Mouse (Mus musculus) retina, adult 2 months (tissue): Measurements from ENCODE around the gene Slc6a16.
A peak's percentile ranks its signal among the peaks of the same experiment; 100 is the strongest.

Source experiments
- DNase-seq: peaks from one replicate; pipeline ENCODE4 v3.0.0-alpha.2; 2012; ENCODE audit warnings: low read depth, low spot score

Gene Slc6a16

GRCm38 (mm10) chr7:45240633-45241388 lies at the start of gene Slc6a16:
Gene Slc6a16, plus strand, starts transcription at chr7:45241085.
- DNase-seq = no peak

DNA sequence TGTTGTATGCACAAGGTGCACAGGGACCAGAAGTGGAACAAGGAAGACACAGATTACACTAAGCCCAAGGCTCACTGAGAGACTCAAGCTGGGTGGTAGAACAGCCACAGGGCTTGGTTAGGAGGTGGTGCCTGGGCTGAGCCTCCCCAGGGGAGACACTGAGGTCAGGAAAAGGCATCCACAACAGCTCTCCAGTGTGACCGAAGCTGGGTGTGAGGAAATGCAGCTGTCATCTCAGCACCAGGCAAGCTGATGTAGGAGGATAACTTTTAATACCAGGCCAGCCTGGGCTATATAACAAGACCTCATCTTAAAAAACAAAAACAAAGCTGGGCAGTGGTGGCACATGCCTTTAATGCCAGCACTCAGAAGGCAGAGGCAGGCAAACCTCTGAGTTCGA lies 49.7 kb upstream of the Slc6a16 start:
- DNase-seq = no peak

- DNase-seq = no peak
Observed at GRCm38 (mm10) chr7:45191803-45192363, 49.0 kb upstream of the Slc6a16 start.

DNA sequence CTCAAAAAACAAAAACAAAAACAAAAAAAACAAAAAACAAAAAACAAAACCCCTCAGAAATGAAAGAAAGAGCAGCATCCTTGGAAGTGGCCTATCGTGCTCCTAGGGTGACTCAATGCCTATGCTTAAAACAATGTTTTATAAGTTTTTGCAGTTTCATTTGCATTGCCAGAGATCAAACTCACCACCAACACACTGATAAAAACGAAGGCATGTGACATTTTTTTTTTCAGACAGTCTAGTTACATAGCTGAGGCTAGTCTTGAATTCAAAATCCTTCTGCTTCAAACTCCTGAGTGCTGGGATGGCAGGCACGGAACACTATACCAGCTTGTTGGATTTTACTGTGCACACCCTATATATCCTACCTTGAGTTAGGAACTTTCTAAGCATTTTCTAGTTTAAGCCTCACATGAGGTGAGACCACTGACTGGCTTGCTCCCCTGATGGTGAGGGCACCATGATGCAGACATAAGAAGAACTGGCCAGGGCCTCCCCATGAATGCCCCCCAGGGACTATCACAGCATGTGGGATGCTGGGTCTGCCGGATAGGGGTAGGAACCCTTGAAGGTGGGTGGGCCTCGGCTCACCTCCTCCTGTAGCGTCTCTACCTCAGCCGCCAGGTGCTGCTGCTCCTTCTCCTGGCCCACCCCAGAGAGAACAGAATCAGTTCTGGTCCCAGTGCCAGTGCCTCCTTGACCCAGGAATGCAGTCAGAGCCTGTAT lies 48.1 kb upstream of the Slc6a16 start:
- no peak for DNase-seq

DNA sequence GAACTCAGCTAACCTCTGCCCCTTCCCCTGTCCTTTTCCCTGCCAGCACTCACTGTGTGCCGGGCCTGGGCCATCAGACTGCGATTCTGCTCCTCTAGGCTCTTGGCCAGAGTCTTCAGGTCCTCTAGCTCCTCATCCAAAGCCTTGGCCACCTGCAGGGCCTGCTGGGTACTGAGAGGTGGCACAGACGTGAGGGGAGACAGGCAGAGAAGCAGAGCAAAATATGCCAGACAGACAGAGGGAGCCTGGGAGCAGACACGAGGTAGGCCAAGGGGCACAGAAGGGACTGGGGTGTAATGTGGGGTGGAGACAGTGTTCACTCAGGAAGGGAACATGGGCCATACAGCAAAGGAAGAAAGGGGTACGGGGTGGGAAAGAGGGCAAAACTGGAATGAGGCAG lies 47.5 kb upstream of the Slc6a16 start:
- DNase-seq = no peak

DNA sequence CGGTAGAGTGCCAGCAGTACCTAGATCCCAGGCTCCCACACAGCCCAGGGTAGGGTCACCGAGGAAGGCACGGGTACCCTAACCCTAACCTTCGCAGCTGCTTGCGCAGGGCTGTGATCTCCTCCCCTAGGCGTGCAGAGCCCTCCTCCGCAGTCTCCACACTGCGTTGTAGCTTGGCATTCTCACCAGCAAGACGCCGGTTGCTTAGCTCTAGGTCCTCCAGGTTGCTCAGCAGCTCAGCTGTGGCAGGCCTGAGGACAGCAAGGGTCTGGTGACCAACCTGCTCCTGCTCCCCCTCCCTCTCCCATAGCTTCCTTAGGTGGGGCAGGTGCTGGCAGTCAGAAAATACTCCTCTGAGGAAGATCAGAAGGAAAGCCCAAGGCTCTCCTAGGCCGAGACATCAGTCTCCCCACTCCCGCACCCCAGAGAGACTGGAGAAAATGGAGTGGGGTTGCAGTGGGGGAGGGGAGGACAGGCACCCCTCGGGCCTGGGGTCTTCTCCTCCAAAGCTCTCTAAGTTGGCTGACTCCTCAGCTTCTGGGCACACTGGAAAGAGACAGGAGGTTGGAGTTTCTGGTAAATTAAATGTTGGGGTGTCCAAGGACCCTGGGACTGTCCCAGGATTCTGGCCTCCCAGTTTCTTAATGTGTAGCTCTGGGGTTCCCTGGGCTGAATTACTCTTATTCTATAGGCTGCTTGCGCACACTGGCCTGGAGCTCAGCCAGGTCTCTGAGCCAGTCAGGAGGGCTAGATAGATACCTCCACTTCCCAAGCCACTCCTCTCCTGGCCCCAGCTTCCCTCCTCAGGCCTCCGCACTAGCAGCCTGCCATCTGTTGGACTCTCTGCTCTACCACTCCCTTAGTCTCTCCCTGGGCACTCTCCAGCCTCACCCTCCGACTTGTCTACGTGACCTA lies 46.8 kb upstream of the Slc6a16 start:
- DNase-seq = no peak

DNA sequence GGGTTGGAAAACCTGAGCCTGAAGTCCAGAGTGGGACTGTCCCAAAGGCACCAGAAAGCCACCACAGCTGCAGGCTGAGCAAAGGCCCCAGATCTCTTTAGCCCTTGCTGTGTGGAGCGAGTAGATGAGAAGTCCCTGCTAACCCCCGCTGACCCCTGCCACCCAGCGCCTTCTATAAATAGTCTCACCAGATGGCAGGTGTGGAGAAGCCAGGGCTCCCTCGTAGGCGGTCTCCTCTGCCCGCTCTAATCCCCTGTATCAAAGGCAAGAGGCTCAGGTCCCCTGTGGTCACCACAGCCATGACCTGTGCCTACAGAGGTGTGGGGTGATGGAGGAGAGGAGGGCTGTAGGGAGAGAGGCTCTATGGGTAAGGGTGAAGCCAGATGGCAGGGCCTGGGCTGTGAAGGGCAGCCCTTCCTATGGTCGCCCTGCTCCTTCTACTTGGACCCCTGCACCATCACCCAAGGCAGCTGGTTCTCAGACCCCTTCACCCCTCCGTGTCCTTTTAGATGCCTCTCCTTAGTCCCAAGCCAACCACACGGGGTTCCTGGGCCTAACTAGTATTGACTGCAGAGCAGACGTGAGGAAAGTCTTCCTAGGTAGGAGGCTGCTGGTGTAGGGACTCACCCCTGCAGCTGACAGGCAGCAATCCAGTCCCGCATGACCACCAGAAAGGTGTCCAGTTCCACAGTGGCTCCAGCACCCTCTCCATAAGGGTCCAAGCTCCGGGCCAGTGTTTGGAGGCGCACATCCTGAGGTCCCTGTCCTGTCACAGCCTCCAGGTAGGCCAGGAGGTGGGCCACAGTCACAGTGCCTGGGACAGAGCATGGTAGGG lies 45.3 kb upstream of the Slc6a16 start:
- peak; percentile 69 for DNase-seq

DNA sequence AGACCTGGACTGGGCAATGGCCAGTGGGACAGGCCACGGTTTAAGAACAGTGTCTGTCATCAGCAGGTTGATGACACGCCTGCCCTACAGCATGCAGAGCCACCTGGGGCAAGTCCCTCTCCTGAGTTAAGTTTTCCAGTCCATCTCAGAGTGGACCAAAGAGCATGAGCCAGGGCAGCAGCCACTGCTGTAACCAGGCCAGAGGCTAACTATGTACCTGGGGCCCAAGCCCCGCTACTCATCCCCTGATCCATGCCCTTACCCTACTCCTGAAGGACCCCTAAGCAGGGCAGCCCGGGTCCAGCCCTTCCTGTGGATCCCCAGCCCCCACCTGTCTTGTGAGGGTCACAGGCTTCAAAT lies 44.7 kb upstream of the Slc6a16 start:
- DNase-seq = no peak

DNA sequence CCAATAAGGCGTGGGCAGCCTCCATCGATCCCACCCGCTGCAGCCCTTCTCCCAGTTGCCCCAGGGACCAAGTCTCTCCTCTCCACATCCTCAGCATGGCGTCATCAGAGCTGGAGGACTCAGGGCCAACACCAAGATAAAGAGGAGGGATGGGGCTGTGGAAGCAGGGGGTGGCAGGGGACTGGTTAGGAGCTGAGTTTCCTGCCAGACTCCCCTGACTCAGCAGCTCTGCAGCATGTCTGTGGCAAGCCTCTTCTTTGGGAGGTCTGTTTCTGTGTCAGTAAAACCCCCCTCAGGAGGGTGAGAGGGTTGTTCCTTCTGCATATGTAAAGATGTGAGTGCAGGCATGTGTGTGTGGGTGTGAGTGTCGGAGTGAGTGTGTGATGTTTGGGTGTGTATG lies 43.9 kb upstream of the Slc6a16 start:
- no peak for DNase-seq

DNA sequence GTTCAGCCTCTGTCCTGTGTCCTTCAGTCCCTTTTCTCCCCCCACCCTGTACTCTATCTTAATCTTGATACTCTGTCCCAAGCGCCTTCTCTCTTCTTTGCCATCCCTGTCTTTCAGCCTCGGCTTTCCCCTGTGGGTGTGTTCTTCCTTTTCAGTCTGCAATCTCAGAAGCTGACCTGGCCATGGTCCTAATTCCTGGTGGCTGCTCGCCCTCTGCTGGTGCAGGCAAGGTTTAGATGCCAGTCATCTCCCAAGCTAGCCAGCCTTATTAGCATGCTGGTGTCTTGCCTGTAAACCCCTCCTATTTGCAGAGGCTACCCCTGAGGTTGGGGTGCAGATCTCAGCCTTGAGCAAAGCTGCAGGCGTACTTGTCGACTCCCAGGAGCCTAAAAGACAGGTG lies 42.5 kb upstream of the Slc6a16 start:
- DNase-seq = peak; percentile 75

GRCm38 (mm10) chr7:45198961-45199360 lies 41.9 kb upstream of the Slc6a16 start:
- DNase-seq = no peak

DNA sequence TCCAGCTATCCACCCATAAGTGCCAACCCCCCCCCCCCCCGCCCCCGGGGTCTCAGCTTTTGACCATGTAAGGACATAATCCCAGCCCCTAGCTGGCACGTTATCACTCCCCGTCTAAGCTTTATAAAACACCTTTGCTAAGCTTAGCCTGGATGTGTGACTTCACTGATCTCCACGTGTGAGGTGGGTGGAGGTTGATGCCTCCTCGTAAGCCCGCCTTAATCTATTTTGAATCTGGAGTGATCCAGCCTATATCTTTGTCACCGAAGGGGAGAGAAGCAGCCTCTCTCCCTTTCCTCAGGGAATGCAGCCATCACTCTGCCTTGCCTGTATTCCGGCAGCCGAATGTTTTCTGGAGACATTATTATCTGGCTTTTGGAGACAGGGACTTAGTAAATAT lies 38.2 kb upstream of the Slc6a16 start:
- DNase-seq = no peak

DNA sequence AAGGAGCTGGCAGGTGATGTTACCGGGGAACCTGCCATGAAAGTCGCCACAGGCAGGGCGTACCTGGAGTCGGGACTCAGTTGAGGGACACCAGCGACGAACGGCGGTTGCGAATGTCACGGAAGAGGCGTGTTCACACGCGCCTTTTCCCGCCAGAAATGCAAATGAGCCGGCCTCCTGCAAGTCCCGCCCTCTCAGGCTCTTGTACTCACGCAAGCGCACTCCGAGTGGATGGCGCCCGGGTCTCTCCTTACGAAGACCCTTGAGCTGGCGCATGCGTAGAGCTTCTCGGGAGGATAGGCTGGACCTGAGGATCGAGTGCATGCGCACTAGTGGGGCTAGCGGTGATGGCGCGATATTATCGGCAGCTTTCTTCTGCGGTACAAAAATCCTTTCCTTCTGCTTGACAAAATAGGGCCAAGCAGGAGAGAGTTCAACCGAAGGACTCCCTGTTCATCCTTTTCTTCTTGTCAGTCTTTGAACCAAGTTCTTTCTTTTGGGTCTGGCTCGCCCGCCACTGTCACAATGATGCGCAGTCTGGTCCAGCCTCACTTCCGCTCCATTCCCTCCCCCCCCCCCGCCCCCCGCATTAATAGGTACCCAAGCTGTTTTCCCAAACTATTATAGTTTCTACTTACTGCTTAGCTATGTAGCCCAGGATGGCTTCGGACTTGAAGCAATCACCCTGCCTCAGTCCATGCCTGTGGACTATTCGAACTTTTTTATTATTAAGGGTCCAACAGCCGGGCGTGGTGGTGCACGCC lies 36.3 kb upstream of the Slc6a16 start, which contains the start of gene Ccdc155:
Gene Ccdc155, minus strand, starts transcription at position 513 of the 764 bp plus-strand sequence.
- peak; percentile 73 for DNase-seq

DNA sequence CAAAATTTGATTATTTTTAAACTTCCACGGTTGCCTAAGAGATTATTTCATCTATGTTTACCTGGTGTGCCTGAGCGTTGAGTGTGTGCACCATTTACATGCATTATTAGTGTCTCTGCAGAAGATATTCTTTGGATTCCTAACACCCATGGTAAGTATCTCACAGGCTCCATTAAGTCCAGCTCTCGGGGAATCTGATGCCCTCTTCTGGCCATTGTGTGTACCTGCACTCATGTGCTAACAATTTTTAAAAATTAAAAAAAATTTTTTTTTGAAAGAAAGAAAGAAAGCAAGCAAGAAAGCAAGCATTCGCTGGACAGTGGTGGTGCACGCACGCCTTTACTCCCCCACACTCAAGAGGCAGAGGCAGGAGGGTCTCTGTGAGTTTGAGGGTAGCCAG lies 32.6 kb upstream of the Slc6a16 start:
- DNase-seq = no peak

- no peak for DNase-seq
Observed at GRCm38 (mm10) chr7:45211070-45211469, 29.8 kb upstream of the Slc6a16 start.

GRCm38 (mm10) chr7:45211851-45212251 lies 29.0 kb upstream of the Slc6a16 start, which contains the start of gene Dkkl1:
Gene Dkkl1, minus strand, starts transcription at chr7:45212147.
- no peak for DNase-seq

GRCm38 (mm10) chr7:45212356-45212755 lies 28.5 kb upstream of the Slc6a16 start:
- DNase-seq = no peak

GRCm38 (mm10) chr7:45213708-45214107 lies 27.2 kb upstream of the Slc6a16 start:
- no peak for DNase-seq

DNA sequence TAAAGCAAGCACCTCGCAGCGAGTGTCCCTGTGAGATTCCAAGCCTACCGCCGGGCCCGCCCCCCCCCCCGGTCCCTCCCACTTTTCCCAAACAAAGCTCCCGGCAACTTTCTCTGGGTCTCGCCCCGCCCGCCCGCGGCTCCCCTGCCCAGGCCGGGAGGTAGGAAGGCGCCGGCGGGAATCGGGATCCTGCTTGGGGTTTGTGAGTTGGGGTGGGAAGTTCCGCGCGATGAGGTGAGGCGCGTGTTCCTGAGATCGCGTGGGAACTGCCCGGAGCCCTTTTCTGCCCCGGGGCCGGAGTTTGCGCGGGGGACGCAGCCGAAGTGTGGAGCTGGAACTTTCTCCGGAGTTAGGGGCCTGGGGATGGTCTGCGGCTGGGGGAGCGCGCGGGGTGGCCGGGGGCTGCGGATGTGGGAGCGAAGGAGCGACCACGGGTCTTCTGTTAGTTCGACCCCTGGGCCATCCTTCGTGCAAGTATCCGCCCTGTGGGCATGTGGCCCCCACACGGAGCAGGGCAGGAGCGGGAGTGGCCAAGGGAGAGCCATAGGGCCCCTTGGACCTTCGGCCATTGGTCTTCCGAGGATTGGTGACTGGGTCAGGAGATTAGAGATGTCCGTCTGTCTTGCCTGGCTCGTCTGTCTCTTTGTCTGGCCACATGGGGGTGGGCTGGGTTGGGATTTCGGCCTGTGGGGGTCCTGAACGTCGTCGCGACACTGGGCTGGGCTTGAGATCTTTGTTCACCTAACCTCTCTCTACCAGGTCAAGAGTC lies 25.0 kb upstream of the Slc6a16 start, which contains the start of gene Tead2:
Gene Tead2, plus strand, starts transcription at position 81 of the 769 bp plus-strand sequence.
- no peak for DNase-seq
